Mouse (Mus musculus) limb, embryonic 15.5 days (tissue): ENCODE measurements around the gene Med1. TPM values are rescaled to one million over a fixed set of nuclear protein-coding genes. Genes with fewer than 3 reads are reported as not detected.
"Not testable (repeated sequence)": the region's sequence is repeated elsewhere in the genome, so short reads cannot be mapped to it uniquely, and the experiment has no call there.

Experiments
- ATAC-seq: fragments of 200-750 bp; cut with Nextera tagmentation; 2 replicates; pipeline ENCODE4 v1.8.0; 2017; ENCODE audit warnings: low read depth, moderate TSS enrichment; ENCODE audit not compliant: insufficient number of reproducible peaks, low FRiP score, low TSS enrichment
- H3K27ac ChIP-seq: fragments of 300-500 bp; sonication (generic); 2 replicates; pipeline ENCODE4 v1.5.1; 2015; ENCODE audit warnings: moderate library complexity, mild to moderate bottlenecking, inconsistent platforms
- H3K27me3 ChIP-seq: fragments of 300-500 bp; sonication (generic); 2 replicates; pipeline ENCODE4 v1.6.1; 2015; ENCODE audit warnings: inconsistent platforms
- H3K36me3 ChIP-seq: fragments of 300-500 bp; sonication (generic); 2 replicates; pipeline ENCODE4 v1.6.1; 2015; ENCODE audit warnings: inconsistent platforms
- H3K4me1 ChIP-seq: fragments of 300-500 bp; sonication (generic); 2 replicates; pipeline ENCODE4 v1.6.1; 2015; ENCODE audit warnings: inconsistent platforms
- H3K4me2 ChIP-seq: fragments of 300-500 bp; sonication (generic); 2 replicates; pipeline ENCODE4 v1.6.1; 2015; ENCODE audit warnings: mild to moderate bottlenecking, inconsistent platforms
- H3K4me3 ChIP-seq: fragments of 300-500 bp; sonication (generic); 2 replicates; pipeline ENCODE4 v1.5.1; 2015; ENCODE audit warnings: mild to moderate bottlenecking, inconsistent platforms
- H3K9ac ChIP-seq: fragments of 300-500 bp; sonication (generic); 2 replicates; pipeline ENCODE4 v1.6.1; 2015; ENCODE audit warnings: inconsistent platforms
- H3K9me3 ChIP-seq: fragments of 300-500 bp; sonication (generic); 2 replicates; pipeline ENCODE4 v1.6.1; 2016; ENCODE audit warnings: inconsistent platforms
- whole genome bisulfite sequencing: fragments of 180-500 bp; shearing (Covaris S2); methylation state at CpG from one replicate; pipeline ENCODE4 v1.1.7; 2015; 5-methylcytosine and 5-hydroxymethylcytosine counted together
- polyA plus RNA-seq: library from polyadenylated mRNA; unstranded; fragments of >200 nt; fragmentation: Nextera tagmentation; extraction: Ambion mirVana; gene quantifications from 2 replicates; pipeline ENCODE4 v1.2.1, GENCODE M21; 2015

Med1 gene
- polyA plus RNA-seq, 1 experiment from 2014 or later = 58.2 TPM

GRCm38 (mm10) chr11:98201791-98202640 is 8.9 kb upstream of the Med1 start:
- no peak; the same call in 1 of the 2 replicates for ATAC-seq
- 2% methylated on average over 27 of the region's 27 CpGs for WGBS
- Histone ChIP-seq H3K9me3 (no peaks in the 10 kb centered on the region), H3K4me3 (peak overlapping the region; percentile 92), H3K27ac (peak overlapping the region; percentile 100), H3K36me3 (no peaks in the 10 kb centered on the region), H3K4me1 (peaks cover 14% of the 10 kb centered on the region; the same call in 1 of the 2 replicates), H3K9ac (peak overlapping the region; percentile 49), H3K4me2 (peak overlapping the region; percentile 75), H3K27me3 (no peaks in the 10 kb centered on the region)

DNA sequence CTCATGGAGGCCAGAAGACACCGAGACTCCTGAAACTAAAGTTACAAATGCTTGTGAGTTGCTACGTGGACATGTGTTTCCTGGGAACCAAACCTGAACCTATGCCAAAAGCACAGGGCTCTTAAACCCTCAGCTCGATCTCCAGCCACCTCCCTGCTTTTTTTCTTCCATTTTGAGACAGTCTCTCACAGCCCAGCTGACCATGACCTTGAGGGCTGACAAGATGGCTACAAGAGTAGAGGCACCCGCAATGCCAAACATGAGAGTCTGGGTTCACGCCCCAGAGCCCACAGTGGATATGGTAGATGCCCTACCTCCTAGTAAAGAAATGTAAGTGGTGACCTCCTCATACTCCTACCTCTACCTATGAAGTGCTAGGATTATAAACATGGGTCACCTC is 2.3 kb downstream of the Med1 start:
- H3K36me3 ChIP-seq = peaks cover 35% of the 10 kb centered on the region
- no peaks in the 10 kb centered on the region for H3K27me3 ChIP-seq
- ATAC-seq = no peak
- no peak overlapping the region for H3K9ac ChIP-seq
- WGBS = 81% methylated on average over 5 of the region's 5 CpGs
- no peak overlapping the region for H3K4me3 ChIP-seq
- H3K9me3 ChIP-seq = no peaks in the 10 kb centered on the region
- H3K4me1 ChIP-seq = peaks cover 15% of the 10 kb centered on the region
- no peak overlapping the region for H3K4me2 ChIP-seq
- no peak overlapping the region for H3K27ac ChIP-seq

- Histone ChIP-seq H3K9ac (no peak overlapping the region), H3K27me3 (no peaks in the 10 kb centered on the region), H3K4me3 (no peak overlapping the region), H3K4me1 (peaks cover 15% of the 10 kb centered on the region), H3K9me3 (no peaks in the 10 kb centered on the region), H3K27ac (no peak overlapping the region), H3K36me3 (peaks cover 62% of the 10 kb centered on the region), H3K4me2 (no peak overlapping the region)
- WGBS = 95% methylated on average over 9 of the region's 9 CpGs
- no peak for ATAC-seq
Observed at GRCm38 (mm10) chr11:98187640-98188395, 5.3 kb downstream of the Med1 start.

DNA sequence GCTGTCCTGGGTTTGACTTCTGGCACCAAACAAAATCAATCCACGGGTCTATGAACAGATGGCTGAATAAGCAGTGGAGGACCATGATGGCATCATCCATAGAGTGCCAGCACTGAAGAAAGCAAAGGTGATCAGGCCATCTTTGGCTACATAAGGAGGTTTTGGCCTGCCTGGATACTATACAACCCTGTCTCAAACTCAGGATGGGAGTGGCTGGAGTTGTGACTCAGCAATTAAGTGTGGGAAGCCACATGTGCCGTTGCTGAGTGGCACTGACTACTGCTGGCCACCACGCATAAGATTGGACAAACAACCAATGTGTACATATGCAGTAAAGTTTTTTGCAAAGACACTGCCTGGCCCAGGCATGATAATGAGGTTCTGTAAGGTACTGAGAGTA is 10.9 kb downstream of the Med1 start:
- H3K27me3 ChIP-seq, H3K4me3 ChIP-seq, ATAC-seq, H3K9me3 ChIP-seq, H3K4me1 ChIP-seq, H3K27ac ChIP-seq, H3K4me2 ChIP-seq, H3K9ac ChIP-seq: not testable (repeated sequence)
- H3K36me3 ChIP-seq = peaks cover 73% of the 10 kb centered on the region
- 94% methylated on average over 3 of the region's 3 CpGs for WGBS

DNA sequence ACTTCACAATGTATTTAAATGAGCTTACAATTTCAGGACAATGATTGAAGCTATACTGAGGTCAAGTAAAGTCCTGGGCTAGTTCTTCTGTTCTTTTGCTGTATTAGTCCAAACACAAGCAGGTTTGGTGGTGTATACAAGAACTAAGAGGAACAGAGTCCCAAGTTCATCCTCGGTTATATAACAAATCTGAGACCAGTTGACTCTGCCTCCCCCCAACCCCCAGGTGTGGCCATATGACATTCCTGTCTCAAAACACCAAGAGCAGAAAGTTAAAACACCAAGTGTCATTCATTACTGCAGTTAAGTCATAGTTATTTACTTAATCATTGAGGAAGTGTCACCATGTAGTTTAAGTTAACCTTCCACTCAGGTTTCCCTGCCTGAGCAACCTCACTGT is 24.7 kb downstream of the Med1 start:
- no peaks in the 10 kb centered on the region for H3K27me3 ChIP-seq
- 86% methylated on average over 1 of the region's 1 CpGs for WGBS

DNA sequence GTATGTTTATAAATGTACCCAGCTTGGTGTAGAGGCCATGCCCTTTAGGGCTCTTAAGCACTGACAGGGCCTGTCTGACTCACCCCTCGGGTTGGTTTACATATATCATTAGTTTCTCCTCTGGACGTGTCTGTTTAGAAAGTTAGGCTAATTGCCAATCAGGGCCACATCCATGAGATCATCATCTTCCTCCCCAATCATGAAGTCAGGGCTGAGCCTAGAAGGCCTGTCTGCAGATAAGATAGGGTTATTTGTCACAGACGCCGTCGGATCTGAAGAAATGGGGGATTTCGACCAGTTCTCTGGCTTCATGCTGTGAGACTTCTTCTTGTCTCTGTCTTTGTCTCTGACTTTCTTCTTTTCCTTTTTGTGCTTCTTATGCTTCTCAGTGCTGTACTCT is 38.0 kb downstream of the Med1 start:
- Histone ChIP-seq H3K36me3 (peaks cover 54% of the 10 kb centered on the region), H3K4me1 (no peaks in the 10 kb centered on the region), H3K9me3 (no peaks in the 10 kb centered on the region), H3K4me3 (no peak overlapping the region), H3K9ac (no peak overlapping the region), H3K27me3 (no peaks in the 10 kb centered on the region), H3K4me2 (no peak overlapping the region), H3K27ac (no peak overlapping the region)
- 83% methylated on average over 6 of the region's 6 CpGs for WGBS
- no peak for ATAC-seq

More for the DNA sequence above, 24.7 kb downstream of the Med1 start:
- Histone ChIP-seq H3K4me2 (no peak overlapping the region), H3K27ac (no peak overlapping the region), H3K9ac (no peak overlapping the region), H3K4me1 (no peaks in the 10 kb centered on the region), H3K36me3 (peaks cover 76% of the 10 kb centered on the region), H3K9me3 (no peaks in the 10 kb centered on the region), H3K4me3 (no peak overlapping the region)
- ATAC-seq = no peak

- ATAC-seq = no peak
- Histone ChIP-seq H3K36me3 (peaks cover 14% of the 10 kb centered on the region), H3K9me3 (no peaks in the 10 kb centered on the region), H3K9ac (no peak overlapping the region), H3K4me3 (peak overlapping the region; percentile 99), H3K27ac (no peak overlapping the region), H3K4me2 (peak overlapping the region; percentile 93), H3K4me1 (peaks cover 17% of the 10 kb centered on the region), H3K27me3 (no peaks in the 10 kb centered on the region)
- WGBS = 5% methylated on average over 10 of the region's 10 CpGs
Observed at GRCm38 (mm10) chr11:98150625-98151156, 42.4 kb downstream of the Med1 start.

- H3K27me3 ChIP-seq = no peaks in the 10 kb centered on the region
- peak within 1 kb of the TSS; percentile 99 for H3K4me3 ChIP-seq
- H3K9me3 ChIP-seq = no peaks in the 10 kb centered on the region
- H3K27ac ChIP-seq = peak within 1 kb of the TSS; percentile 93
- H3K36me3 ChIP-seq = peaks cover 7% of the 10 kb centered on the region
- peak within 1 kb of the TSS; percentile 93 for H3K4me2 ChIP-seq
- H3K9ac ChIP-seq = peak within 1 kb of the TSS; percentile 72
- WGBS = under 1% methylated on average over 43 of the region's 65 CpGs
- H3K4me1 ChIP-seq = peaks cover 17% of the 10 kb centered on the region
- peak; percentile 87 for ATAC-seq
Observed at GRCm38 (mm10) chr11:98149786-98150624, 43.1 kb downstream of the Med1 start, which contains the start of gene Fbxl20. Gene Fbxl20 (minus strand): TSS chr11:98150403.

GRCm38 (mm10) chr11:98149304-98149750 is 43.8 kb downstream of the Med1 start:
- ATAC-seq = peak; percentile 84

DNA sequence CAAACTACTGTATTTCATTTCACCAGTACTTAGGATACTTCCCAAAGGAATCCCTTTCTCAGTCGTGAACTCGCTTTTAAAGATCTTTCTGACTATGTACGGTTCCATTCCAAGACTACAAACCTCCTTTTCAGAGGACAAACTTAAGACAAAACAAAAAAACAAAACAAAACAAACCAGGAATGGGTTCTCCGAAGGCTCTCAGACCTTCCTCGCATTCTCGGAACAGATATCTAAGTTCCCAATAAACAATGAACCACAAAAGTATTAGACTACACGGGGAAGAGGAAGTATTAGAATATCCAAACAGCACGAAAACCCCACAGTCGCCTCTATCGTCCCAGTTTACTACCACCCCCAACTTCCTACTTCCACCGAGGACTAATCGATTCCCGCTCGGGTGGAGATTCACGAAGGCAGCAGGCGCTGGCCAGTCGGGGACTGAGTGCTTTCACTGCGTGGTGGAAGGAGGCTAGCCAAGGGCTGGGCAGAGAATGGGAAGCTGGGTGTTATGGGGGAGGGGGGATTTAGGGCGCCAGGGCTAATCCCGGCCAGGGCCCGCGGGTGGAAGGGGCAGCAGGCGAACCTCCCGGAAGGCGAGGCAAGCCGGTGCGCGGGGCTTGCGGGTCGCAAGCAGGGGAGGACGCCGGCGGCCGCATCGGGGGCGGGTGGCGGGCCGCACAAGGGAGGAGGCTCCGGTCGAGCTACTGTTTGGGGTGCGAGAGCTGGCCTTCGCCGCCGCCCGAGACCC is 44.4 kb downstream of the Med1 start:
- H3K27me3 ChIP-seq = no peaks in the 10 kb centered on the region
- ATAC-seq = no peak
- peaks cover 17% of the 10 kb centered on the region for H3K4me1 ChIP-seq
- peak overlapping the region; percentile 72 for H3K9ac ChIP-seq
- H3K27ac ChIP-seq = peak overlapping the region; percentile 93
- no peaks in the 10 kb centered on the region for H3K36me3 ChIP-seq
- H3K4me3 ChIP-seq = peak overlapping the region; percentile 99
- 2% methylated on average over 45 of the region's 45 CpGs for WGBS
- H3K4me2 ChIP-seq = peak overlapping the region; percentile 93
- H3K9me3 ChIP-seq = no peaks in the 10 kb centered on the region

More at GRCm38 (mm10) chr11:98149304-98149750, 43.8 kb downstream of the Med1 start:
- Histone ChIP-seq H3K9ac (peak overlapping the region; percentile 72), H3K4me1 (peaks cover 17% of the 10 kb centered on the region), H3K36me3 (peaks cover under 1% of the 10 kb centered on the region; the same call in 1 of the 2 replicates), H3K4me3 (peak overlapping the region; percentile 99), H3K27ac (peak overlapping the region; percentile 93), H3K9me3 (no peaks in the 10 kb centered on the region), H3K27me3 (no peaks in the 10 kb centered on the region), H3K4me2 (peak overlapping the region; percentile 93)
- WGBS = under 1% methylated on average over 32 of the region's 57 CpGs
